8 mouse cellular contexts compared by ENCODE assay signal in the genomic region with DNA sequence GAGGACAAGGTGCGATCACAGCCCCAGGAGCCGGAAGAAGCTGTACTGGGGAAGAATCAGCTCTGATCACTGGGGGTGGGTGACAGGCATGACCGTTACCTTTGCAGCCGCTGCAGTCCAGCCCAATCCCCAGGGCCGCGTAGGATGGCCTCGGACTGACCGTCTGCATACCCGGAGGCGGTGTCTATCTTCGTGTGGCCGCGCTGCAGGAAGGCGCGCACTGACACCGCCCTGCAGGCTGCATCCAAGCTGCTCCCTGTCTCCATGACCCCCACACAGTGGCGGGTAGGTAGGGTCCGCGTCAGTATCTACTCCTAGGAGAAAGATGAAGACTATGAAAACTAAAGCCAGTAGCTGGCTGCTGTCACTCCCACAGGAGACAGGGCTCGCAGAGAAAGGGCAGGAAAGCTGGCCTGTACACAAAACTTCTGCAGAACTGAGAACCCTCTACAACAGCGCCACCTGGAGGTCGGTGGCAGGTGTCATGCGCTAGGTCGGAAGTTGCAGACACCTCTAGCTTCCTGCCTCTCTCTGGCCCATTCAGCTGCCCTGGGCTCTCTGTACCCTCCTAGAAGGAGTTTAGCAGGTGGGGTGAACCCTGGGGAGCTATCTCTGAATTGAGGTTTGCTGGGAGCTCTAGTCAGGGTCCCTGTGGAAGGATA. TPM values are rescaled to one million over a fixed set of nuclear protein-coding genes. Genes with fewer than 3 reads are reported as not detected.
DNase-seq lines count a peak whose midpoint lies in the region; ATAC-seq lines count a peak whose summit lies in the region.

No protein-coding gene starts in this region.

- H3K4me3 ChIP-seq in brown adipose tissue, adult 24 weeks (ENCODE audit: insufficient read depth, low read depth, low read length) = peak overlapping the region; percentile 26; the same call in 1 of the 2 replicates
- peak overlapping the region; percentile 41 for H3K4me3 ChIP-seq in heart, embryonic 16.5 days (ENCODE audit: low read length)

- H3K36me3 ChIP-seq in heart, embryonic 16.5 days (ENCODE audit: control insufficient read depth, insufficient read depth) = no peaks in the 10 kb centered on the region

- no peak overlapping the region for H3K27ac ChIP-seq in brown adipose tissue, adult 24 weeks (replicated peaks; ENCODE audit: low read depth, low read length)
- no peak overlapping the region for H3K27ac ChIP-seq in heart, embryonic 16.5 days (ENCODE audit: low read length)

- 13% methylated on average over 24 of the region's 24 CpGs for WGBS in heart, embryonic 16.5 days

- DNase-seq in ES-CJ7 (ENCODE audit: low read depth, low spot score) = peak; percentile 92
- DNase-seq in kidney, postnatal 10 days = peak; percentile 91
- peak; percentile 74 to 79 for DNase-seq in lung, adult 18-20 months
- DNase-seq in ovary, adult 18-20 months (ENCODE audit: low spot score) = peak; percentile 49
- peak; percentile 91 for DNase-seq in thymus, postnatal 0 days (ENCODE audit: low spot score)

- peak overlapping the region; percentile 62 for H3K9ac ChIP-seq in heart, embryonic 16.5 days (ENCODE audit: low read length)

- H3K4me1 ChIP-seq in brown adipose tissue, adult 24 weeks (ENCODE audit: control insufficient read depth, insufficient read depth, insufficient read length, low read length) = no peaks in the 10 kb centered on the region; the same call in 1 of the 2 replicates
- H3K4me1 ChIP-seq in heart, embryonic 16.5 days (ENCODE audit: control insufficient read depth, insufficient read depth, low read length) = no peaks in the 10 kb centered on the region

- H3K27me3 ChIP-seq in heart, embryonic 16.5 days (ENCODE audit: control insufficient read depth, insufficient read depth, low read length) = 0 out of 2 replicates have a peak, but pooled peaks cover 2% of the 10 kb centered on the region

- no peaks in the 10 kb centered on the region for H3K9me3 ChIP-seq in heart, embryonic 16.5 days (replicated peaks; ENCODE audit: control insufficient read depth, low read length)

- peak overlapping the region; percentile 75 for H3K4me2 ChIP-seq in heart, embryonic 16.5 days (ENCODE audit: low read depth, low read length)

- peak; percentile 81 for ATAC-seq in erythroid progenitor cell, adult 5-6 weeks (replicated peaks; ENCODE audit: low FRiP score, poor library complexity, severe bottlenecking)
- ATAC-seq in heart, embryonic 16.5 days (replicated peaks; ENCODE audit: extremely low read depth, insufficient read depth, low FRiP score) = peak; percentile 75

RNA-seq across cellular contexts. Expression of a gene that starts 15.4 kb away (rescaled TPM):
- 16.7 and 22.2 TPM in 2 replicates for polyA plus RNA-seq in brown adipose tissue, adult 24 weeks (2012; ENCODE audit: insufficient read depth, insufficient read length, missing spikeins)
- 29.2 and 30.6 TPM in 2 replicates for total RNA-seq in erythroid progenitor cell, adult 5-6 weeks (2015; ENCODE audit: low replicate concordance)
- total RNA-seq in erythroid progenitor cell, adult 5-6 weeks (2017; ENCODE audit: low replicate concordance) = 9.9 and 11.1 TPM in 2 replicates
- polyA plus RNA-seq in heart, embryonic 16.5 days (2015; fragmentation: Nextera tagmentation; extraction: Ambion mirVana) = 68.7 and 72.9 TPM in 2 replicates
- polyA plus RNA-seq in thymus, postnatal 0 days (2015; fragmentation: Nextera tagmentation; extraction: Ambion mirVana) = 115 and 116 TPM in 2 replicates

RNA-seq across cellular contexts. Expression of a gene that starts 15.4 kb away (rescaled TPM):
- polyA plus RNA-seq in brown adipose tissue, adult 24 weeks (2012; ENCODE audit: insufficient read depth, insufficient read length, missing spikeins) = 14.1 and 14.7 TPM in 2 replicates
- total RNA-seq in erythroid progenitor cell, adult 5-6 weeks (2015; ENCODE audit: low replicate concordance) = 8.0 and 14.4 TPM in 2 replicates
- total RNA-seq in erythroid progenitor cell, adult 5-6 weeks (2017; ENCODE audit: low replicate concordance) = 23.4 and 42.7 TPM in 2 replicates
- 38.2 and 38.7 TPM in 2 replicates for polyA plus RNA-seq in heart, embryonic 16.5 days (2015; fragmentation: Nextera tagmentation; extraction: Ambion mirVana)
- polyA plus RNA-seq in thymus, postnatal 0 days (2015; fragmentation: Nextera tagmentation; extraction: Ambion mirVana) = 16.8 and 17.8 TPM in 2 replicates

RNA-seq across cellular contexts. Expression of a gene that starts 15.5 kb away (rescaled TPM):
- 32.5 and 43.2 TPM in 2 replicates for polyA plus RNA-seq in brown adipose tissue, adult 24 weeks (2012; ENCODE audit: insufficient read depth, insufficient read length, missing spikeins)
- 141 and 175 TPM in 2 replicates for total RNA-seq in erythroid progenitor cell, adult 5-6 weeks (2015; ENCODE audit: low replicate concordance)
- 117 and 123 TPM in 2 replicates for total RNA-seq in erythroid progenitor cell, adult 5-6 weeks (2017; ENCODE audit: low replicate concordance)
- 58.0 and 62.2 TPM in 2 replicates for polyA plus RNA-seq in heart, embryonic 16.5 days (2015; fragmentation: Nextera tagmentation; extraction: Ambion mirVana)
- 44.9 and 50.7 TPM in 2 replicates for polyA plus RNA-seq in thymus, postnatal 0 days (2015; fragmentation: Nextera tagmentation; extraction: Ambion mirVana)

RNA-seq across cellular contexts. Expression of a gene that starts 26.4 kb away (rescaled TPM):
- 48.3 and 52.7 TPM in 2 replicates for polyA plus RNA-seq in brown adipose tissue, adult 24 weeks (2012; ENCODE audit: insufficient read depth, insufficient read length, missing spikeins)
- total RNA-seq in erythroid progenitor cell, adult 5-6 weeks (2015; ENCODE audit: low replicate concordance) = 4.0 TPM in 1 of 2 replicates, not detected in the other
- 1.2 TPM in 1 of 2 replicates, not detected in the other for total RNA-seq in erythroid progenitor cell, adult 5-6 weeks (2017; ENCODE audit: low replicate concordance)
- polyA plus RNA-seq in heart, embryonic 16.5 days (2015; fragmentation: Nextera tagmentation; extraction: Ambion mirVana) = 72.1 and 74.5 TPM in 2 replicates
- 68.9 and 75.5 TPM in 2 replicates for polyA plus RNA-seq in thymus, postnatal 0 days (2015; fragmentation: Nextera tagmentation; extraction: Ambion mirVana)

RNA-seq across cellular contexts. Expression of a gene that starts 26.4 kb away (rescaled TPM):
- polyA plus RNA-seq in brown adipose tissue, adult 24 weeks (2012; ENCODE audit: insufficient read depth, insufficient read length, missing spikeins) = 4.5 TPM in 2 replicates
- total RNA-seq in erythroid progenitor cell, adult 5-6 weeks (2015; ENCODE audit: low replicate concordance) = 4.3 and 10.5 TPM in 2 replicates
- 1.1 and 4.5 TPM in 2 replicates for total RNA-seq in erythroid progenitor cell, adult 5-6 weeks (2017; ENCODE audit: low replicate concordance)
- polyA plus RNA-seq in heart, embryonic 16.5 days (2015; fragmentation: Nextera tagmentation; extraction: Ambion mirVana) = 8.9 and 9.3 TPM in 2 replicates
- 13.5 and 14.5 TPM in 2 replicates for polyA plus RNA-seq in thymus, postnatal 0 days (2015; fragmentation: Nextera tagmentation; extraction: Ambion mirVana)
